Mouse (Mus musculus) E14TG2a.4 (cell line): ENCODE data around the gene Ddx39b.

Experiments used
- CTCF ChIP-seq: conservative IDR thresholded peaks from 2 replicates; pipeline ENCODE4 v1.5.1; 2014; ENCODE audit warnings: low read length
- NANOG ChIP-seq: IDR thresholded peaks from 2 replicates; pipeline ENCODE4 v1.6.1; 2014; ENCODE audit warnings: borderline replicate concordance, low read length, mixed read lengths

DNA sequence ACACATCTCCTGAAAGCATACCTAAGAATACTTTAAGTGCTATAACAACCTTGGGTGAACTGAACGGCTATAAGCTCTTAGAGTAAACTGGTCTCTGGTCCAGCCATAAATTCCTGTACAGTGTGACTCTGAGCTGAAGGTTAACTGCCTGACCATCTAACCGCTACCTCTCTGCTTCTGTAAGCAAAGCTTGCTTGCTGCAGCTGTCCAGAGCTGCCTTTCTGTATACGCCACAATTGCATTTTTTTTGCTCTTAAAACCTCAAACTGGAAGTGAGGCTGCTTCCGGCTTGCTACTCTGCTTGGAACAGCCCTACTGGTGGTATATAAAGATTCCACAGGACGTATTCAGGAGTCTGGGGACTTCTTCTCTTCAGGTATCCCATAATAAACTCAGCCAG is 8.9 kb upstream of the Ddx39b start:
- TF ChIP-seq CTCF (no peak), NANOG (no peak)
